Mouse (Mus musculus): Measurements from ENCODE around the gene Socs2. TPM values are rescaled to one million over a fixed set of nuclear protein-coding genes. Genes with fewer than 3 reads are reported as not detected.
"Not testable (repeated sequence)": the region's sequence is repeated elsewhere in the genome, so short reads cannot be mapped to it uniquely, and the experiment has no call there.

Socs2 gene
- polyA plus RNA-seq, 2 experiments, result 1.5 to 5.4 TPM

- no peaks in the 10 kb centered on the region for H3K9me3 ChIP-seq (ENCODE audit: control insufficient read depth, low read length)
- peak overlapping the region in 1 of 2 experiments; percentile 4; a peak in 1 of 4 replicates for H3K4me3 ChIP-seq (ENCODE audit: insufficient read depth in 1 of 2, low read depth in 2 of 2, low read length in 2 of 2)
- ATAC-seq (ENCODE audit: insufficient read depth), result no peak
- 33% methylated on average over 25 of the region's 25 CpGs for WGBS (ENCODE audit: insufficient replicate concordance)
- no peak overlapping the region for H3K27ac ChIP-seq
- H3K4me1 ChIP-seq (replicated peaks; ENCODE audit: control insufficient read depth in 2 of 2, insufficient read depth in 2 of 2, low read length in 1 of 2), result no peaks in the 10 kb centered on the region
- H3K36me3 ChIP-seq (replicated peaks; ENCODE audit: control insufficient read depth, insufficient read depth, low read depth), result no peaks in the 10 kb centered on the region
- no peak overlapping the region for H3K9ac ChIP-seq (replicated peaks)
- TF ChIP-seq EP300 (IDR thresholded peaks at IDR 0.05; ENCODE audit: low read depth) (no peak), CTCF (IDR thresholded peaks at IDR 0.05; ENCODE audit: low read depth) (no peak)
- peak overlapping the region; percentile 6; the same call in 1 of the 2 replicates for H3K4me2 ChIP-seq (ENCODE audit: low read depth)
- peaks cover 12% of the 10 kb centered on the region for H3K27me3 ChIP-seq (ENCODE audit: control insufficient read depth, insufficient read depth, low read length)
- no peak for DNase-seq (ENCODE audit: low read depth in 3 of 3, low spot score in 3 of 3)
Measured at GRCm38 (mm10) chr10:95394819-95395812, 21.9 kb downstream of the Socs2 start.

DNA sequence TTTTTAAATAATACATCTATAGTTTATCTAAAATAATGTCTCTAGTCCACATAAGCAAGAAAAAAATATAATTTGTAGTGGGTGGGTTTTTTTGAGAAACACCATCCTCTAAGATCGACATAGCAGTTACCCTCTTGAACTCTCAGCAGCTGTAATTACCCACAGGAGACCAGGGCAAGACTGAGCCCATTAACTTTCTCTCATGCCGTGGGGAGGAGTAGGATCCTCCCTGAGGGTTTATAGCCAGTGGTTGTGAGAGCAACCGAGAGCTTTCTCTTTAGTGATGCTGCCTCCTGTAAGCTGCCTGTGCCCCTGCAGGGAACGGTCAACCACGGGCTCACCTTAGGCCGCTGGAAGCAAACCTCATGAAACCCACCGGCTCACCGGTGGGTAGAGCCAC, 24.9 kb downstream of the Socs2 start:
- Histone ChIP-seq H3K4me1 (replicated peaks; ENCODE audit: control insufficient read depth in 2 of 2, insufficient read depth in 2 of 2, low read length in 1 of 2) (no peaks in the 10 kb centered on the region), H3K4me3 (ENCODE audit: insufficient read depth in 1 of 2, low read depth in 2 of 2, low read length in 2 of 2) (no peak overlapping the region), H3K9ac (replicated peaks) (no peak overlapping the region), H3K36me3 (replicated peaks; ENCODE audit: control insufficient read depth, insufficient read depth, low read depth) (no peaks in the 10 kb centered on the region), H3K9me3 (ENCODE audit: control insufficient read depth, low read length) (no peaks in the 10 kb centered on the region), H3K27ac (no peak overlapping the region), H3K4me2 (ENCODE audit: low read depth) (no peak overlapping the region), H3K27me3 (ENCODE audit: control insufficient read depth, insufficient read depth, low read length) (no peaks in the 10 kb centered on the region; the same call in none of the 2 replicates)
- no peak for ATAC-seq (ENCODE audit: insufficient read depth)
- DNase-seq (ENCODE audit: low read depth in 3 of 3, low spot score in 3 of 3), result no peak
- WGBS (ENCODE audit: insufficient replicate concordance), result 73% methylated on average over 8 of the region's 8 CpGs
- TF ChIP-seq EP300 (IDR thresholded peaks at IDR 0.05; ENCODE audit: low read depth), result no peak
- TF ChIP-seq CTCF (IDR thresholded peaks at IDR 0.05; ENCODE audit: low read depth), result no peak

DNA sequence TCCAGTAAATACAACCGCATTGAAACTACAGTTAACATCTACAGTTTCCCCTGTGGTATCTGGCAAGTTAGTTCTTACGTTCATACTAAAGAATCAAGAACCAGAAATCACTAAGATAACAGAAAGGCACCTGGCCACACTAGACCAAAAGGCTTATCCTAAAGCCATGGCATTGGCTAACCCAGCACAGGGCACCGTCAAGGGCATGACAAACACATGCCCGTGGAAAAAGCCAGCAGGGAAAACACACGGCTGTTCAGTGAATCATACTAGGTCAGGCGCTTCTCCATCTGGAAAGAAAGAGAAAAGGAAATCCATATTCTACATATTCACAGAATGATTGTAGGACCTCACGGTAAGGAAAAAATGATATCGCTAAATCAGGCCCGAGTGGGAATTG, 26.1 kb downstream of the Socs2 start:
- no peak overlapping the region for H3K4me2 ChIP-seq (ENCODE audit: low read depth)
- no peak overlapping the region for H3K27ac ChIP-seq
- no peaks in the 10 kb centered on the region for H3K36me3 ChIP-seq (replicated peaks; ENCODE audit: control insufficient read depth, insufficient read depth, low read depth)
- no peak for ATAC-seq (ENCODE audit: insufficient read depth)
- no peak overlapping the region for H3K4me3 ChIP-seq (ENCODE audit: insufficient read depth in 1 of 2, low read depth in 2 of 2, low read length in 2 of 2)
- H3K9me3 ChIP-seq (ENCODE audit: control insufficient read depth, low read length), result no peaks in the 10 kb centered on the region
- H3K9ac ChIP-seq (replicated peaks), result no peak overlapping the region
- DNase-seq (ENCODE audit: low read depth in 3 of 3, low spot score in 3 of 3), result no peak
- TF ChIP-seq EP300 (IDR thresholded peaks at IDR 0.05; ENCODE audit: low read depth) (no peak), CTCF (IDR thresholded peaks at IDR 0.05; ENCODE audit: low read depth) (no peak)
- no peaks in the 10 kb centered on the region for H3K27me3 ChIP-seq (ENCODE audit: control insufficient read depth, insufficient read depth, low read length)
- WGBS (ENCODE audit: insufficient replicate concordance), result 75% methylated on average over 9 of the region's 9 CpGs
- no peaks in the 10 kb centered on the region for H3K4me1 ChIP-seq (replicated peaks; ENCODE audit: control insufficient read depth in 2 of 2, insufficient read depth in 2 of 2, low read length in 1 of 2)

DNA sequence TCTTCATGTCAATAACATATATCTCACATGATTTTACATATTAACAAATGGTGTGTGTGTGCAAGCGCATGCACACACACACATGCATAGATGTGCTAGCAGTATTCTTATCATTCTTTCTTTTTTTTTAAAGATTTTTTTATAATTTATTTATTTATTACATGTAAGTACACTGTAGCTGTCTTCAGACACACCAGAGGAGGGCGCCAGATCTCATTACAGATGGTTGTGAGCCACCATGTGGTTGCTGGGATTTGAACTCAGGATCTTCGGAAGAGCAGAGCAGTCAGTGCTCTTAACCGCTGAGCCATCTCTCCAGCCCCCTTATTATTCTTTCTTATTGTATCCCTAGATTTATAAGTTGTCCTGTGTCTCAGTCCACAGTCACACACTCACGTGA, 27.2 kb downstream of the Socs2 start:
- H3K27me3 ChIP-seq (ENCODE audit: control insufficient read depth, insufficient read depth, low read length); H3K4me2 ChIP-seq (ENCODE audit: low read depth); H3K4me3 ChIP-seq (ENCODE audit: insufficient read depth in 1 of 2, low read depth in 2 of 2, low read length in 2 of 2); ATAC-seq (ENCODE audit: insufficient read depth); H3K27ac ChIP-seq; H3K36me3 ChIP-seq (replicated peaks; ENCODE audit: control insufficient read depth, insufficient read depth, low read depth); H3K9ac ChIP-seq (replicated peaks); H3K9me3 ChIP-seq (ENCODE audit: control insufficient read depth, low read length); H3K4me1 ChIP-seq (replicated peaks; ENCODE audit: control insufficient read depth in 2 of 2, insufficient read depth in 2 of 2, low read length in 1 of 2); DNase-seq (ENCODE audit: low read depth in 3 of 3, low spot score in 3 of 3): not testable (repeated sequence)
- 80% methylated on average over 5 of the region's 5 CpGs for WGBS (ENCODE audit: insufficient replicate concordance)

DNA sequence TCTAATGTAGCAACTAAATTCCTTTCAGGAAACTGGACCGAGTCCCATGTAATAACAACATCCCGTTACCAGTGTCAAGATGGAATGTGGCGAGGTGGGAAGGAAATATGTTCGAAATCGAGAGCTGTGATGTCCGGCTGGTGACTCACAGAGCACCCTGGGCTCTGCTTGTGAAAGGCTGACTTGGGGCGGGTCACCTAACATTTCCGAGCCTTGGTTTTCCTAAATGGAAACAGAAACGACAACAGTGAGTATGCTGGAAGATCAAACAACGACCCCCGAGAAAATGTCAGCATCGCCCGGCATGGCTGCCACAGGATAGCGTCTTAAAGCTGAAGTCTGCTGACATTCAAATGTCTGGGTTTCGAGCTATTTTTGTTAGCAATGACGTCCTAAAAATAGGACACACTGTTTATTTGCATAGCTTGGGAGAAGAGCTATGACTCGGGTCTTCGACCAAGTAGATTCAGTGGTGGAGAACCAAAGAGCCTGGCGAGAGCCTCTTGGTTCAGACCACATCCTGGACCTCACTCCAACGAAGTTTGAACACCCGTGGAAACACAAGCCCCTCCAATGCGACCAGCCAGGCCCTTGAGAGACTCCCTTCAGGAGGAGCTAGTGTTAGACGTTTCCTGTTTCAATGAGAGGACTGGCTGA, 28.0 kb downstream of the Socs2 start:
- no peaks in the 10 kb centered on the region for H3K36me3 ChIP-seq (replicated peaks; ENCODE audit: control insufficient read depth, insufficient read depth, low read depth)
- no peaks in the 10 kb centered on the region for H3K4me1 ChIP-seq (replicated peaks; ENCODE audit: control insufficient read depth in 2 of 2, insufficient read depth in 2 of 2, low read length in 1 of 2)
- WGBS (ENCODE audit: insufficient replicate concordance), result 53% methylated on average over 23 of the region's 23 CpGs
- no peaks in the 10 kb centered on the region for H3K9me3 ChIP-seq (ENCODE audit: control insufficient read depth, low read length)
- H3K4me3 ChIP-seq (ENCODE audit: insufficient read depth in 1 of 2, low read depth in 2 of 2, low read length in 2 of 2), result no peak overlapping the region
- no peaks in the 10 kb centered on the region for H3K27me3 ChIP-seq (ENCODE audit: control insufficient read depth, insufficient read depth, low read length)
- no peak overlapping the region for H3K4me2 ChIP-seq (ENCODE audit: low read depth)
- DNase-seq (ENCODE audit: low read depth in 3 of 3, low spot score in 3 of 3), result no peak
- TF ChIP-seq CTCF (IDR thresholded peaks at IDR 0.05; ENCODE audit: low read depth) (no peak), EP300 (IDR thresholded peaks at IDR 0.05; ENCODE audit: low read depth) (no peak)
- ATAC-seq (ENCODE audit: insufficient read depth), result no peak
- H3K9ac ChIP-seq (replicated peaks), result no peak overlapping the region
- H3K27ac ChIP-seq, result no peak overlapping the region

All from liver, embryonic 14.5 days (tissue).